Mouse (Mus musculus): ENCODE results near the gene Gm15085. TPM values are rescaled to one million over a fixed set of nuclear protein-coding genes. Genes with fewer than 3 reads are reported as not detected.
"Not testable (repeated sequence)": the region's sequence is repeated elsewhere in the genome, so short reads cannot be mapped to it uniquely, and the experiment has no call there.

Gm15085 gene
- polyA plus RNA-seq (2012; rRNA removed): not detected in 2 replicates

DNA sequence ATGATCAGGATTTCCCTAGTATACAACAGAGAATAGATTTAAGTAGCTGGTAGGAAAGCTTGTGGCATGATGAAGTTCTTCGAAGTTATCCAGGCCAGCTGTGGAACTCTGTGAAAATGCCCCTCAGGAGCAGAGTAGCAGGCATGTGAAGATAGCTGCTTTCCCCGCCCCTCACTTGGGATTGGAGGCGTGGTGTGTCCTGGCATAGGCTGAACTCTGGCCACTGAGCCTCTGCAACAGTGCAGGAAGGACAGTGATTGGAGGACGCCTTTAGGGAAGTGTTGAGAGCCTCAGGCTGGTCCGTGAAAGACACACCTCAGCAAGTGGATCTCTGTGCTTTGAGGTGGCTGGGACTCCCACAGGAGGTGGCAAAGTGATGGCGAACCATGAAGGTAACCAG is at the start of gene Gm15085:
Gene Gm15085 (plus strand): TSS at position 301 of the 400 bp plus-strand sequence.
- not testable (repeated sequence) for DNase-seq (ENCODE audit: low spot score)

Other genes with a start within 250 kb of the Gm15085 start
- not detected in 2 replicates for gene Gm15093, start 175.2 kb upstream of the Gm15085 start, polyA plus RNA-seq (2012; rRNA removed)
- gene Gm10439, start 147.0 kb downstream of the Gm15085 start, polyA plus RNA-seq (2012; rRNA removed): not detected in 2 replicates